Mouse (Mus musculus) embryonic facial prominence, embryonic 13.5 days (tissue): Measurements from ENCODE around the gene Lrrc57. TPM values are rescaled to one million over a fixed set of nuclear protein-coding genes. Genes with fewer than 3 reads are reported as not detected.
A peak's percentile ranks its signal among the peaks of the same experiment; 100 is the strongest.

Experiments used
- ATAC-seq: fragments of 200-750 bp; cut with Nextera tagmentation; 2 replicates; pipeline ENCODE4 v1.8.0; 2017; ENCODE audit warnings: low read depth; ENCODE audit not compliant: insufficient number of reproducible peaks, insufficient read depth, low FRiP score, low TSS enrichment
- H3K27ac ChIP-seq: fragments of 300-500 bp; sonication (generic); 2 replicates; pipeline ENCODE4 v1.5.1; 2015; ENCODE audit warnings: moderate library complexity, mild to moderate bottlenecking, inconsistent platforms
- H3K27me3 ChIP-seq: fragments of 300-500 bp; sonication (generic); 2 replicates; pipeline ENCODE4 v1.6.1; 2015; ENCODE audit warnings: mild to moderate bottlenecking, inconsistent platforms
- H3K36me3 ChIP-seq: fragments of 300-500 bp; sonication (generic); 2 replicates; pipeline ENCODE4 v1.6.1; 2015; ENCODE audit warnings: mild to moderate bottlenecking, inconsistent platforms
- H3K4me1 ChIP-seq: fragments of 300-500 bp; sonication (generic); 2 replicates; pipeline ENCODE4 v1.6.1; 2015; ENCODE audit warnings: inconsistent platforms
- H3K4me2 ChIP-seq: fragments of 300-500 bp; sonication (generic); 2 replicates; pipeline ENCODE4 v1.6.1; 2015; ENCODE audit warnings: moderate library complexity, mild to moderate bottlenecking, inconsistent platforms
- H3K4me3 ChIP-seq: fragments of 300-500 bp; sonication (generic); 2 replicates; pipeline ENCODE4 v1.5.1; 2015; ENCODE audit warnings: mild to moderate bottlenecking, inconsistent platforms
- H3K9ac ChIP-seq: fragments of 300-500 bp; sonication (generic); 2 replicates; pipeline ENCODE4 v1.6.1; 2015; ENCODE audit warnings: mild to moderate bottlenecking, inconsistent platforms
- H3K9me3 ChIP-seq: fragments of 300-500 bp; sonication (generic); 2 replicates; pipeline ENCODE4 v1.6.1; 2016; ENCODE audit warnings: inconsistent platforms
- WGBS: fragments of 180-500 bp; shearing (Covaris S2); methylation state at CpG from one replicate; pipeline ENCODE4 v1.1.7; 2015; ENCODE audit warnings: mixed read lengths; 5-methylcytosine and 5-hydroxymethylcytosine counted together
- polyA plus RNA-seq: library from polyadenylated mRNA; unstranded; fragments of >200 nt; fragmentation: Nextera tagmentation; extraction: Ambion mirVana; gene quantifications from 2 replicates; pipeline ENCODE4 v1.2.1, GENCODE M21; 2015

The Lrrc57 gene
- 25.1 and 27.7 TPM in 2 replicates for polyA plus RNA-seq

- WGBS, result under 1% methylated on average over 52 of the region's 52 CpGs
- no peaks in the 10 kb centered on the region for H3K27me3 ChIP-seq
- H3K4me2 ChIP-seq, result peak within 1 kb of the TSS; percentile 83
- H3K4me1 ChIP-seq, result peaks cover 15% of the 10 kb centered on the region
- H3K27ac ChIP-seq, result peak within 1 kb of the TSS; percentile 93
- H3K9me3 ChIP-seq, result no peaks in the 10 kb centered on the region
- peak within 1 kb of the TSS; percentile 86 for H3K4me3 ChIP-seq
- ATAC-seq, result peak; percentile 91
- H3K9ac ChIP-seq, result peak within 1 kb of the TSS; percentile 88
- peaks cover 12% of the 10 kb centered on the region for H3K36me3 ChIP-seq
Observed at GRCm38 (mm10) chr2:120608830-120609723, at the start of gene Lrrc57, which contains the start of gene Haus2. Gene Lrrc57, minus strand, starts transcription at chr2:120609520. Gene Haus2, plus strand, starts transcription at chr2:120609383.

- Histone ChIP-seq H3K9ac (no peak overlapping the region), H3K27ac (no peak overlapping the region), H3K36me3 (no peaks in the 10 kb centered on the region), H3K4me3 (no peak overlapping the region), H3K27me3 (no peaks in the 10 kb centered on the region), H3K4me2 (no peak overlapping the region), H3K4me1 (no peaks in the 10 kb centered on the region), H3K9me3 (no peaks in the 10 kb centered on the region)
- no peak for ATAC-seq
- WGBS, result 69% methylated on average over 5 of the region's 5 CpGs
Observed at GRCm38 (mm10) chr2:120658486-120658885, 49.2 kb upstream of the Lrrc57 start.

GRCm38 (mm10) chr2:120656711-120657110 lies 47.4 kb upstream of the Lrrc57 start:
- H3K4me3 ChIP-seq, result no peak overlapping the region
- 95% methylated on average over 2 of the region's 2 CpGs for WGBS
- H3K36me3 ChIP-seq, result no peaks in the 10 kb centered on the region
- no peaks in the 10 kb centered on the region for H3K27me3 ChIP-seq
- H3K9ac ChIP-seq, result no peak overlapping the region
- H3K4me2 ChIP-seq, result no peak overlapping the region
- no peaks in the 10 kb centered on the region for H3K4me1 ChIP-seq
- no peak for ATAC-seq
- H3K9me3 ChIP-seq, result no peaks in the 10 kb centered on the region
- H3K27ac ChIP-seq, result no peak overlapping the region

- no peak overlapping the region for H3K27ac ChIP-seq
- no peaks in the 10 kb centered on the region for H3K9me3 ChIP-seq
- 90% methylated on average over 5 of the region's 5 CpGs for WGBS
- H3K9ac ChIP-seq, result no peak overlapping the region
- H3K4me1 ChIP-seq, result no peaks in the 10 kb centered on the region
- no peaks in the 10 kb centered on the region for H3K36me3 ChIP-seq
- ATAC-seq, result no peak
- H3K4me2 ChIP-seq, result no peak overlapping the region
- no peaks in the 10 kb centered on the region for H3K27me3 ChIP-seq
- no peak overlapping the region for H3K4me3 ChIP-seq
Observed at GRCm38 (mm10) chr2:120655905-120656304, 46.6 kb upstream of the Lrrc57 start.

GRCm38 (mm10) chr2:120654693-120655092 lies 45.4 kb upstream of the Lrrc57 start:
- Histone ChIP-seq H3K4me2 (no peak overlapping the region), H3K27ac (no peak overlapping the region), H3K4me1 (no peaks in the 10 kb centered on the region), H3K4me3 (no peak overlapping the region), H3K9me3 (no peaks in the 10 kb centered on the region), H3K36me3 (no peaks in the 10 kb centered on the region), H3K27me3 (no peaks in the 10 kb centered on the region), H3K9ac (no peak overlapping the region)
- no peak for ATAC-seq
- 86% methylated on average over 2 of the region's 2 CpGs for WGBS

- Histone ChIP-seq H3K4me3 (no peak overlapping the region), H3K36me3 (no peaks in the 10 kb centered on the region), H3K27ac (no peak overlapping the region), H3K4me1 (no peaks in the 10 kb centered on the region), H3K4me2 (no peak overlapping the region), H3K9ac (no peak overlapping the region), H3K27me3 (no peaks in the 10 kb centered on the region), H3K9me3 (no peaks in the 10 kb centered on the region)
- no peak for ATAC-seq
- 76% methylated on average over 7 of the region's 7 CpGs for WGBS
Observed at GRCm38 (mm10) chr2:120652925-120653284, 43.6 kb upstream of the Lrrc57 start.

- ATAC-seq, result no peak
Observed at GRCm38 (mm10) chr2:120652256-120652924, 43.1 kb upstream of the Lrrc57 start.

GRCm38 (mm10) chr2:120646777-120647176 lies 37.5 kb upstream of the Lrrc57 start:
- peaks cover 5% of the 10 kb centered on the region; the same call in 1 of the 2 replicates for H3K4me1 ChIP-seq
- WGBS, result 31% methylated on average over 4 of the region's 4 CpGs
- no peaks in the 10 kb centered on the region for H3K27me3 ChIP-seq
- H3K27ac ChIP-seq, result no peak overlapping the region
- no peak for ATAC-seq
- H3K9ac ChIP-seq, result no peak overlapping the region
- no peaks in the 10 kb centered on the region for H3K36me3 ChIP-seq
- H3K9me3 ChIP-seq, result no peaks in the 10 kb centered on the region
- H3K4me2 ChIP-seq, result no peak overlapping the region
- no peak overlapping the region for H3K4me3 ChIP-seq

More at GRCm38 (mm10) chr2:120652256-120652924, 43.1 kb upstream of the Lrrc57 start:
- no peaks in the 10 kb centered on the region for H3K36me3 ChIP-seq
- H3K27me3 ChIP-seq, result no peaks in the 10 kb centered on the region
- 73% methylated on average over 7 of the region's 7 CpGs for WGBS
- no peaks in the 10 kb centered on the region for H3K9me3 ChIP-seq
- H3K4me3 ChIP-seq, result no peak overlapping the region
- H3K9ac ChIP-seq, result no peak overlapping the region
- no peak overlapping the region; the same call in 1 of the 2 replicates for H3K27ac ChIP-seq
- no peak overlapping the region for H3K4me2 ChIP-seq
- no peaks in the 10 kb centered on the region for H3K4me1 ChIP-seq

GRCm38 (mm10) chr2:120643836-120644235 lies 34.5 kb upstream of the Lrrc57 start:
- no peak overlapping the region for H3K27ac ChIP-seq

GRCm38 (mm10) chr2:120640835-120641234 lies 31.5 kb upstream of the Lrrc57 start:
- Histone ChIP-seq H3K27ac (no peak overlapping the region), H3K27me3 (no peaks in the 10 kb centered on the region), H3K4me2 (no peak overlapping the region), H3K4me3 (no peak overlapping the region), H3K9ac (no peak overlapping the region), H3K36me3 (peaks cover 6% of the 10 kb centered on the region; the same call in 1 of the 2 replicates), H3K9me3 (no peaks in the 10 kb centered on the region), H3K4me1 (no peaks in the 10 kb centered on the region)
- 91% methylated on average over 8 of the region's 8 CpGs for WGBS
- no peak for ATAC-seq

More at GRCm38 (mm10) chr2:120643836-120644235, 34.5 kb upstream of the Lrrc57 start:
- H3K4me1 ChIP-seq, result peaks cover 5% of the 10 kb centered on the region; the same call in 1 of the 2 replicates
- no peaks in the 10 kb centered on the region for H3K27me3 ChIP-seq
- H3K4me3 ChIP-seq, result no peak overlapping the region
- H3K9ac ChIP-seq, result no peak overlapping the region
- 76% methylated on average over 7 of the region's 7 CpGs for WGBS
- H3K9me3 ChIP-seq, result no peaks in the 10 kb centered on the region
- H3K4me2 ChIP-seq, result no peak overlapping the region
- ATAC-seq, result no peak
- H3K36me3 ChIP-seq, result peaks cover 6% of the 10 kb centered on the region; the same call in 1 of the 2 replicates

- no peak for ATAC-seq
- H3K4me1 ChIP-seq, result peaks cover 11% of the 10 kb centered on the region
- H3K4me3 ChIP-seq, result no peak overlapping the region
- no peak overlapping the region for H3K4me2 ChIP-seq
- 84% methylated on average over 4 of the region's 4 CpGs for WGBS
- H3K27ac ChIP-seq, result no peak overlapping the region
- H3K36me3 ChIP-seq, result peaks cover 16% of the 10 kb centered on the region
- H3K9ac ChIP-seq, result no peak overlapping the region
- no peaks in the 10 kb centered on the region for H3K9me3 ChIP-seq
- H3K27me3 ChIP-seq, result no peaks in the 10 kb centered on the region
Observed at GRCm38 (mm10) chr2:120631957-120632356, 22.6 kb upstream of the Lrrc57 start.
